Mouse (Mus musculus): ENCODE measurements around the gene Kctd19.

DNA sequence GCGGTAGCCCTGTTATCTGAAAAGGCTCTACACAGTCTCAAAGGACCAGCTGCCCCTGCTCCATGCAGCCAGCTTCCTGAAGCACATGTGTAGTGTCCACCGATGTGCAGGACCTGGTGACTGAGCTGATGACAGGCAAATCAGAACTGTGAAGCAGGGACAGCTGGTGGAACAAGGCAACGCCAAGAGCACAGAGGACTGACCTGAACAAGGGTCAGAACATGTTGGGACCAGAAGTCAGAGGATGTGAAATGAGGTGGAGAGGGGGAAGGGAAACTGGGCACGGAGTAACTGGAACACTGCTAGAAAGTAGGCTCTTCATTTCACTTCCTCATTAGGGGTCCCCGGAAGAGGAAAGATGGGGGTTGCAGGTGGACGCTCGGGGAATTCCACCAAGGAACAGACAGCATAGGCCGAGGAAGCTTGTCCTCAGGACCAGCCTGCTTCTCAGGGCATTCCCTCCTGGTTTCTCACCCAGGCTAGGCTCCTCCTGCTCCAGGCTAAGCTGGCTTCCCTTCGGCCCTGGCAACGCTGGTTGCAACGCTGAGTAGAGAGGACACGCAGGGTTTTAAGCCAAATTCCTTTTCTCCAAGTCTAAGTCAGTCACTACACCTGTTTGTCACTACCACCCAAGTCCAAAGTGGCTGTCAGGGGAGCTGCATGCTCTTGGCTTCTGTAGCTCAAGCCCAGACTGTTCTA, 20.1 kb downstream of the Kctd19 start:
- TF ChIP-seq USF1 (IDR thresholded peaks at IDR 0.05; ENCODE audit: low read depth) (no peak), CTCF (IDR thresholded peaks at IDR 0.05; ENCODE audit: control insufficient read depth, insufficient read depth, insufficient read length) (no peak), FOSL1 (IDR thresholded peaks at IDR 0.05; ENCODE audit: insufficient read depth, low read length, poor library complexity, severe bottlenecking) (no peak), MYOD1 (IDR thresholded peaks at IDR 0.05; ENCODE audit: control insufficient read depth, insufficient read length, low read depth) (no peak), MAX (IDR thresholded peaks at IDR 0.05) (no peak), CEBPB (IDR thresholded peaks at IDR 0.05; ENCODE audit: low read depth) (no peak)

Measured in C2C12 (cell line).